Mouse (Mus musculus) kidney, embryonic 16.5 days (tissue): ENCODE data around the gene Gipr. TPM values are rescaled to one million over a fixed set of nuclear protein-coding genes. Genes with fewer than 3 reads are reported as not detected.

Experiments used
- ATAC-seq: fragments of 200-750 bp; cut with Nextera tagmentation; 2 replicates; pipeline ENCODE4 v1.8.0; 2017; ENCODE audit warnings: moderate TSS enrichment; ENCODE audit not compliant: low FRiP score, low TSS enrichment
- H3K27ac ChIP-seq: fragments of 300-500 bp; sonication (generic); 2 replicates; pipeline ENCODE4 v1.5.1; 2014; ENCODE audit warnings: low read length
- H3K27me3 ChIP-seq: fragments of 300-500 bp; sonication (generic); 2 replicates; pipeline ENCODE4 v1.6.1; 2014; ENCODE audit warnings: low read length, control low read depth, mixed read lengths; ENCODE audit not compliant: insufficient read depth
- H3K36me3 ChIP-seq: fragments of 300-500 bp; sonication (generic); 2 replicates; pipeline ENCODE4 v1.6.1; 2014; ENCODE audit warnings: low read length, control low read depth, mixed read lengths; ENCODE audit not compliant: insufficient read depth
- H3K4me1 ChIP-seq: fragments of 300-500 bp; sonication (generic); 2 replicates; pipeline ENCODE4 v1.6.1; 2014; ENCODE audit warnings: low read length, control low read depth, mixed read lengths; ENCODE audit not compliant: insufficient read depth
- H3K4me2 ChIP-seq: fragments of 300-500 bp; sonication (generic); replicated peaks from 2 replicates; pipeline ENCODE4 v1.6.1; 2014; ENCODE audit warnings: low read depth, low read length
- H3K4me3 ChIP-seq: fragments of 300-500 bp; sonication (generic); 2 replicates; pipeline ENCODE4 v1.5.1; 2014; ENCODE audit warnings: mild to moderate bottlenecking, low read length
- H3K9ac ChIP-seq: fragments of 300-500 bp; sonication (generic); replicated peaks from 2 replicates; pipeline ENCODE4 v1.6.1; 2014; ENCODE audit warnings: low read length
- H3K9me3 ChIP-seq: fragments of 300-500 bp; sonication (generic); 2 replicates; pipeline ENCODE4 v1.6.1; 2016; ENCODE audit warnings: low read length, control low read depth
- WGBS: fragments of 180-500 bp; shearing (Covaris S2); extraction: QIAGEN DNeasy Blood & Tissue Kit; methylation state at CpG from one replicate; pipeline ENCODE4 v1.1.7; 2014; 5-methylcytosine and 5-hydroxymethylcytosine counted together
- polyA plus RNA-seq: library from polyadenylated mRNA; unstranded; fragments of >200 nt; fragmentation: Nextera tagmentation; extraction: Ambion mirVana; gene quantifications from 2 replicates; pipeline ENCODE4 v1.2.1, GENCODE M21; 2015

Gipr gene
- polyA plus RNA-seq, 1 experiment from 2014 or later, result 0.37 TPM

DNA sequence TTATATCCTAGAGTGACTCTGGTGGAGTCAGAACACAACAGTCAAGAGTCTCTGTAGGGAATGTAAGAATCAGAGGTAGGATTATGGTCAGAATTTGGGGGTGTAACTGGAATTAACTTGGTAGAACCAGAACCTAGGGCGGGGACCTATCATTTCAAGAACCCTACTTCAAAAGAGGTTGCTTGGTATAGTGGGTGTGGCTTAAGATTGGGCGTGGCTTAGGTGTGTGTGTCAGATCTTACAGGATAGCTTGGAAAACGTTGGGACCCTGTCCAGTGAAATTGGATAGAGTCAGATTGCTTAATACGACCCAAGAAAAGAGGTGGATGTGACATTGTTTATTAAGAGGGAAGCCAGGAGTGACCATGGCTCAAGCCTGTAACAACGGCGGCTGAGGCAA is 14.0 kb upstream of the Gipr start:
- WGBS, result 35% methylated on average over 6 of the region's 6 CpGs
- Histone ChIP-seq H3K27ac (no peak overlapping the region), H3K4me2 (peak overlapping the region; percentile 54), H3K27me3 (peaks cover 53% of the 10 kb centered on the region), H3K4me3 (no peak overlapping the region), H3K4me1 (peaks cover 43% of the 10 kb centered on the region), H3K36me3 (no peaks in the 10 kb centered on the region), H3K9ac (peak overlapping the region; percentile 32; the same call in 1 of the 2 replicates), H3K9me3 (peaks cover 8% of the 10 kb centered on the region)
- no peak for ATAC-seq

DNA sequence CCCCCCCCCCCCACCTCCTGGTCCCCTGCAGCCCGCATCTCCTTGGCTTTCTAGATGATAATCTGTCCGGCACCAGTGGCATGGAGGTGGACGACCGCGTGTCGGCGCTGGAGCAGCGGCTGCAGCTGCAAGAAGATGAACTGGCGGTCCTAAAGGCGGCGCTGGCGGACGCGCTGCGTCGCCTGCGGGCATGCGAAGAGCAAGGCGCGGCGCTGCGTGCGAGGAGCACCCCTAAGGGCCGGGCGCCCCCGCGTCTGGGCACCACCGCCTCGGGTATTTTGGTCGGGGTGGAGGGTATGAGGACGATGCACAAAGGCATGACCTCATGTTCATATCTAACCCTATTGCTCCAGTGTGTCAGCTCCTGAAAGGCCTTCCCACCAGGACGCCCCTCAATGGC is 13.2 kb upstream of the Gipr start:
- Histone ChIP-seq H3K4me2 (peak overlapping the region; percentile 54), H3K9ac (peak overlapping the region; percentile 32; the same call in 1 of the 2 replicates), H3K9me3 (peaks cover 8% of the 10 kb centered on the region), H3K36me3 (no peaks in the 10 kb centered on the region), H3K4me3 (peak overlapping the region; percentile 29), H3K27me3 (peaks cover 57% of the 10 kb centered on the region), H3K4me1 (peaks cover 35% of the 10 kb centered on the region), H3K27ac (no peak overlapping the region)
- WGBS, result under 1% methylated on average over 29 of the region's 32 CpGs
- ATAC-seq, result peak; percentile 3; the same call in 1 of the 2 replicates

GRCm38 (mm10) chr7:19178443-19179092 is 12.6 kb upstream of the Gipr start:
- H3K27me3 ChIP-seq, result peaks cover 60% of the 10 kb centered on the region
- no peaks in the 10 kb centered on the region for H3K36me3 ChIP-seq
- ATAC-seq, result 0 out of 2 replicates have a peak, but pooled peaks have one; percentile 0
- peak overlapping the region; percentile 54 for H3K4me2 ChIP-seq
- H3K9ac ChIP-seq, result no peak overlapping the region
- WGBS, result 5% methylated on average over 27 of the region's 27 CpGs
- peaks cover 8% of the 10 kb centered on the region for H3K9me3 ChIP-seq
- no peak overlapping the region for H3K27ac ChIP-seq
- H3K4me1 ChIP-seq, result peaks cover 34% of the 10 kb centered on the region
- H3K4me3 ChIP-seq, result peak overlapping the region; percentile 29

DNA sequence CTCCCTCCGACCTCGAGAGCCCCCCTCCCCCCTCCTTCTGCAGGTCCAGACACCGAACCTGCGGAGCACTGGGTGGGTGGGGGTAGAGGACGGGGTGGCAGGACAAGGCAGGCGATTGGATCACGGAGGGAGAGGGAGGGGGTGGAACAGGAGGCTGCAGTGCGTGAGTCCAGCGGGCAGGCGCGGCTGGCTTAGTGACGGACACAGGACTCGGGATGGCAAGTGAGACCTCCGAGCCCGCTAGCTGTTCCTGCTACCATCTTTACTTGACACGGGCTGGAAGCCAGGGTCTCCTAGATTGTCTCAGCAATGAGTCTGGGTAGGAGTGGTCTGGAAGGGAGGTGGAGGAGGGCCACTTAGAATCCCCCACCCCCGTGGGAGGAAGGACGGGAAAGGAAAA is 12.1 kb upstream of the Gipr start:
- no peak for ATAC-seq
- Histone ChIP-seq H3K4me3 (no peak overlapping the region), H3K9me3 (peaks cover 8% of the 10 kb centered on the region), H3K36me3 (no peaks in the 10 kb centered on the region), H3K27me3 (peaks cover 60% of the 10 kb centered on the region), H3K27ac (no peak overlapping the region), H3K4me2 (peak overlapping the region; percentile 15; the same call in 1 of the 2 replicates), H3K4me1 (peaks cover 34% of the 10 kb centered on the region), H3K9ac (no peak overlapping the region)
- WGBS, result 3% methylated on average over 18 of the region's 18 CpGs

DNA sequence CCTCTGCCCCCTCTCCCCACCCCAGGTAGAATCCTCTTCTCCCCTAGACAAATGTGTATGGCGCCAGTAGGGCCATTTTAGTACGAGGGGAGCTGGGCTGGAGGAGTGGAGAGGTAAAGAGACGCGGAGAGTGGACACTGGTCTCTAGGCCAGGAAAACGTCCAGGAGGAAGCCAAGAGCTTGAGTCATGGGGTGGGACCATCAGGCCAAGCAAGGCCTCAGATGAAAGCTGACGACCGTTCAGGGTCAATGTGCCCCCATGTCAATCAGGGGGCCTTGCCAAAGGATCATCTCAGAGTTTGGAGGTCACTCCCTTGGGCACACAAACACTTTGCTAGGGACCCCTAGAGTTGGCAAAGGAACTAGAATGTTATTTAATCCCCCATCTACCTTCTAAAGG is 11.3 kb upstream of the Gipr start:
- peaks cover 60% of the 10 kb centered on the region for H3K27me3 ChIP-seq
- 64% methylated on average over 7 of the region's 7 CpGs for WGBS
- H3K4me3 ChIP-seq, result no peak overlapping the region

GRCm38 (mm10) chr7:19176516-19176947 is 10.6 kb upstream of the Gipr start:
- Histone ChIP-seq H3K9ac (no peak overlapping the region), H3K27ac (no peak overlapping the region), H3K36me3 (no peaks in the 10 kb centered on the region), H3K4me2 (peak overlapping the region; percentile 39), H3K27me3 (peaks cover 60% of the 10 kb centered on the region), H3K9me3 (peaks cover 8% of the 10 kb centered on the region), H3K4me1 (peaks cover 38% of the 10 kb centered on the region), H3K4me3 (peak overlapping the region; percentile 25)
- ATAC-seq, result no peak
- 9% methylated on average over 15 of the region's 21 CpGs for WGBS

More for the DNA sequence above, 11.3 kb upstream of the Gipr start:
- Histone ChIP-seq H3K4me1 (peaks cover 38% of the 10 kb centered on the region), H3K9ac (no peak overlapping the region), H3K27ac (no peak overlapping the region), H3K9me3 (peaks cover 8% of the 10 kb centered on the region), H3K36me3 (no peaks in the 10 kb centered on the region), H3K4me2 (no peak overlapping the region)
- no peak for ATAC-seq

GRCm38 (mm10) chr7:19175708-19176515 is 10.0 kb upstream of the Gipr start, which contains the start of gene Eml2:
Gene Eml2 (plus strand): TSS chr7:19176421.
- Histone ChIP-seq H3K4me2 (peak within 1 kb of the TSS; percentile 39), H3K4me1 (peaks cover 40% of the 10 kb centered on the region), H3K9me3 (peaks cover 8% of the 10 kb centered on the region), H3K36me3 (no peaks in the 10 kb centered on the region), H3K27ac (no peak within 1 kb of the TSS), H3K27me3 (peaks cover 60% of the 10 kb centered on the region), H3K9ac (no peak within 1 kb of the TSS), H3K4me3 (peak within 1 kb of the TSS; percentile 25)
- ATAC-seq, result 0 out of 2 replicates have a peak, but pooled peaks have one; percentile 16
- under 1% methylated on average over 30 of the region's 30 CpGs for WGBS

DNA sequence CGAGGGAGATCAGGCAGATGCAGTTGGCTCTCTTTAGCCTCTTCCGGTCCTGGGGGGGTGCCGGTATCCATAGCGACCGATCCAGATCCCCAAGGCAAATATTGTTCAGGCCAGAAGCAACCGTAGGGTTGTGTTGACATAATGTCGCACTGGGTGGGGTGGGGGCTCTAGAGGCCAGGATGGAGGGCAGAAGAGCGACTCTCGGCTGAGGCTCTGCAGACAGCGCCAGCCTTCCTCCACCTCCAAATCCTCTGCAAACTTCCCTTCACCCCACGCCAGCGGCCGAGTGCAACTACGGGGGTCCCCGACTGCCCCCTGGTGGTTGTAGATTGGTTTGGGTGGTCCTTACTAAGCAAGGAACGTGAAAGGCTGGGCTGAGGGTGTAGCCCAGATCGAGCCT is 6.9 kb upstream of the Gipr start:
- Histone ChIP-seq H3K4me1 (peaks cover 25% of the 10 kb centered on the region), H3K36me3 (no peaks in the 10 kb centered on the region), H3K27ac (peak overlapping the region; percentile 61; the same call in 1 of the 2 replicates), H3K9ac (peak overlapping the region; percentile 55), H3K9me3 (peaks cover 3% of the 10 kb centered on the region; the same call in 1 of the 2 replicates), H3K4me2 (peak overlapping the region; percentile 57), H3K27me3 (peaks cover 33% of the 10 kb centered on the region), H3K4me3 (peak overlapping the region; percentile 35)
- 4% methylated on average over 17 of the region's 17 CpGs for WGBS
- ATAC-seq, result peak; percentile 58

GRCm38 (mm10) chr7:19171831-19172230 is 5.9 kb upstream of the Gipr start:
- WGBS, result 36% methylated on average over 8 of the region's 8 CpGs
- Histone ChIP-seq H3K9me3 (peaks cover 7% of the 10 kb centered on the region; the same call in 1 of the 2 replicates), H3K27ac (peak overlapping the region; percentile 61), H3K4me3 (no peak overlapping the region), H3K9ac (peak overlapping the region; percentile 48), H3K4me1 (peaks cover 24% of the 10 kb centered on the region), H3K36me3 (no peaks in the 10 kb centered on the region), H3K27me3 (peaks cover 23% of the 10 kb centered on the region), H3K4me2 (no peak overlapping the region)
- no peak for ATAC-seq
